Mouse (Mus musculus) cerebellum, postnatal 36 days (tissue): ENCODE data around the gene Tab1.

Source experiments
- DNase-seq, 2 experiments: peaks; one replicate each; pipeline ENCODE4 v3.0.0; 2021 to 2022; ENCODE audit warnings: mixed read lengths in 2 of 2

Gene Tab1

DNA sequence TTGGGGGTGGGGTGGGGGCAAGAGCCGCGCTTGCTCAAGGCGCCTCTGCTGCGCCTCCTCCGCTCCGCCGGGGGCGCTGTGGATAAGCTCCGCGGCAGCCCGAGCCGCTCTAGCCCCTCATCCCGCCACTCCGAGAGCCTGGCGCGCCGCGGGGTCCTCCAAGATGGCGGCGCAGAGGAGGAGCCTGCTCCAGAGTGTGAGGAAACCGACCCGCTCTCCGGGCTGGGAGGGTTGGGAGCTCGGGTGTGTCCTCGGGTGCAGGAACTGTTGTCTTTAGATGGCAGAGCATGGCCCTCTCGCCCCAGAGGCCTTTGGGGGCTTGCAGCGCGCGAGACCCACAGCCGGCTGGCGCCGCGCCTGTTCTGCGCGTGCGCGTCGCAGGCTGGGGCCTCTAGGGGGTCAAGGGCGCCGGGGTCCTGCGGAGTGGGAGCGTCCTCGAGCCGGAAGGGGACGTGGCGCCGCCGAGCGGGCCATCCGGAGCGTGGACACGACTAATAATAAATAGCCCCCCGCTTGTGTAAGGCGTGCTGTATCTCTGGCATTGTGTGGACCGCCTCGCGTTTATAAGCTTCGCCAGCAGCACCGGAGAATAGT is at the start of gene Tab1:
TSS of gene Tab1 (plus strand) at position 135 of the 594 bp plus-strand sequence.
- peak; percentile 91 to 93 for DNase-seq

DNA sequence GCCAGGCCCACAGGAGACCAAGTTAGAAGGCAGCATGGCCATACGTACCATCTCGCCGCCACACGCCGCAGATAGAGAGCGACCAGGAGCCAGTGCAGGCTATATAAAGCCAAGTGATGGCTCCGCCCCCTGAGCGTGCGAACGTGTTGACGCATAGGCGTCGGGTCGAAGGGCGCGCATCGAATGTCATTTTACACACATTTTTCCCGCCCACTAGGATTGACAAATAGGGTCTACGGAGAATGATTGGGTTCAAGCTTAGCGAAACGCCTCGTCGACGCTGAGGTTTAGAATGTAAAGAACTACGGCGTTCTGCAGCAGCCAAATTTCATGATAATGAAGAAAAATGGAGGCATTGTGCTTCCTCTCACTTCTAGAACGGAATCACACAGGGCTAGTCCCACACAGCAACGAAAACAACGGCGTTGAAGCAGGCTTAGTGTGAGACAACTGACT is 49.6 kb upstream of the Tab1 start:
- DNase-seq: peak; percentile 97 to 98

DNA sequence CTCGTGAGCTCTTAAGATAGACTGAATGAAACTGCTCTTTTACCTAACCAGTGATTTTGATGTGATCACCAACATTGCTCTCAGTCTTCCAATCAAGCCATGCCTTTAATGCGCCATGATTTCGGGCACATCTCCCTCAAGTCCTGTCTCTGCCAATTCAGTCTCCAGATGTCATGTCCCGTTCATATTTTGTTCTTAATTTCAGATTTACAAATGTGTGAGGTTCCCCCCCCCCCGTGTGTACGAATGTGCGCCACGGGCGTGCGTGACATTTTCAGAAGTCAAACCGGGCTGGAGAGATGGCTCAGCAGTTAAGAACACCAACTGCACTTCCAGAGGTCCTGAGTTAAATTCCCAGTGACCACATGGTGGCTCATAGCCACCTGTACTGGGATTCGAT is 49.2 kb upstream of the Tab1 start:
- DNase-seq: peak in 1 of 2 experiments; percentile 33

DNA sequence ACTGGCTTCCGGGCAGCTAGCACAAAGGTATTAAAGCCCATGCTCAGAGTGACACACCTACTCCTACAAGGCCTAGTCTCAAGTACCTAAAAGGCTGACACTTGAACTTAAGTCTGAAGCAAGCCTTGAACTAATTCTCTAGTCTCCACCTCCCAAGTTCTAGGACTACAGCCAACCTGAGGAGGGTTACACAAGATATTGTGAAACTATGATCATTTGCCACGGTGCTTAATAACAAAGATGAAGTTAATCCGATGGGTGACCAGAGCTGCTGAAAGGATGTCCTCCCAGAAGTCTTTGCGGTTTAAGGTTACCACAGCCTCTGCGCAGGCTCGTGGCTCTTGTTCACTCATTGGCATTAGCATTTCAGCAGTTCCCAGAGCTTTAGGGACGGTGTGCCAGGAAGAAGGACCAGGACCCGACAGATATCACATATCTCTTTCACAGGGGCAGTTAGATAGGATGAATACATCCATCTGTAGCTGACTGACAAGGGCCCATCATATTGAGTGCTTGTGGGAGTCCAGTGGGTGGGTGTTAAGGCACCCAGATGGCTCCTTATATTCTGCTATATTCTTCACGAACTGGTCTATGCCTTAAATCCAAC is 45.4 kb upstream of the Tab1 start:
- no peak for DNase-seq

DNA sequence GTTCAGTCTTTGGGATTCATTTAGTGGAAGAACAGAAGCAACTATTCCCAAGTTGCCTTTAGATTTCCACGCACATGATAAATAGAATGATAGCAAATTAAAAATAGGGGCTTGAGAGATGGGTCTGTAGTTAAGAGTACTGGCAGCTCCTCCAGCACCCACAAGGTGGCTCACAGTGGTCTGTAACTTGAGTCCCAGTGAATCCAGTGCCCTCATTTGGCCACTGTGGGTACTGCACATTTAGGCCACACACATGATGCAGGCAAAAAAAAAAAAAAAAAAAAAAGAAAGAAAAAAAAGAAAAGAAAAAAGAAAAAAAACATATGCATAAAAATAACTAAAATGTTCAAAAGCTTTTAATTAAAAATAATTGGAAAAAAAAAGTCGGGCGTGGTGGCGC is 44.3 kb upstream of the Tab1 start:
- peak; percentile 94 to 99 for DNase-seq

DNA sequence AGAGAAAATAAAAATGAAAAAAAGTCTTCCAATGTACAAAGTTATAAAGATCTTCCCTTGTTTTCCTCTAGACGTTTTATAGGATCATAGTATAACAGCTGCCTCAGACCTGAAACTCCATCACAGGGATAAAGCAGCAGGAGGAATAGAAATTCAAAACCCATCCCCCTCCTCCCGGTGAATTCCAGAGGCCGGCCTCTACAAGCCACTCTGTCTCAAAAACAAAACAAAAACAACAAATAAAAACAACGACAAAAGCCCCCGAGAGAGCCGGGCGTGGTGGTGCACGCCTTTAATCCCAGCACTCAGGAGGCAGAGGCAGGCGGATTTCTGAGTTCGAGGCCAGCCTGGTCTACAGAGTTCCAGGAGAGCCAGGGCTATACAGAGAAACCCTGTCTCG is 42.8 kb upstream of the Tab1 start:
- DNase-seq: peak in 1 of 2 experiments; percentile 7

DNA sequence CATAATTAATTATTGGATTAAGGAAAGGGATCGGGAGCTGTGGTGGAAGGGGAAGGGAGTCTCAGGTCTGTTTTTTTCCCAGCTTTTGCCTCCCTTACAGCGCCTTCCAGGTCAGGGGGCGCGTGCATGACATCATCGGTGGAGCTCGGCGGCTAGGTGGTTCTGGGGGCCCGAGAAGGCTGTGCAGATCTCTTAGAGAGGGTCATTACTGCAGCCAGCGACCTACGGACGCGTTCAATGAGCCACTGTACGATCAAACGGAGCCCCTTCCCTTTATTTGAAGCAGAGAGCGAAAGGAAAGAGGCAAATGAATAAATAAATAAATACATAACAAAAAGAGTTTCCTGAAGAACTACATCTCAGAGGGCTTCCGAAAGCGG is 42.2 kb upstream of the Tab1 start:
- peak; percentile 46 to 53 for DNase-seq

DNA sequence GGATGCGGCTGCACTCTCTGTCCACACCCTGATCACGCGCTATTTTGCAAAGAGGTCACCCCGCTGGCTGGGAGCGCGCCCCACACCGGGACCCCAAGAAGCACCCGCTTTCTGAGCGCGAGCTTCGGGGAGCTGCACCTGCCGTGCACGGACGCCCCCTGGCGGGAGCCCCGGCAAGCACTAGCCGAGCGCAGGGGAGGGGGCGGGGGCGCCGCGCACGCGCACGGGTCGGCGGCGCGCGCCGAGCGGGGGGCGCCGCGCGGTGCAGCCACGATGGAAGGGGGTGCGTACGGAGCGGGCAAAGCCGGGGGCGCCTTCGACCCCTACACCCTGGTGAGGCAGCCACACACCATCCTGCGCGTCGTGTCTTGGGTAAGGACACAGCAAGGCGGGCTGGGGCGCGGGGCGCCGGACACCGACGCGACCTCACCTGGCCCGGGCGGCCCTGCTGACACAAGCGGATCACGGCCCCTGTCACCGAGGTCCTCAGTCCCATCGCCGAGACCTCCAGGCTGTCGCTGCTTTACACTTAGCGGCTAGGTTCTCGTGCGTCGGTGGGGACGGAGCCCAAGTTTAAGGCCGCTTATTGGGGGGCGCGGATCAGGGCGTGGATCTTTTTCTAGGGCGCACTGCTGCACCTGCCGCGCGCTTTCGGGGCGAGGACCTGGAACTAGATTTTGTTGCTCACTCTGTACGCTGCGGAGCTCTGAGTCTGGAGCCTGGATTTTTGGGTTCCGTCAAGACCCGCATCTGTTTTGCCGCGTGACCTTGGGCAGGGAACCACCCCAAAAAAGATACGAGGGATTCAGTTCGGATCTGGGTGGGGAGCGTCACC is 41.6 kb upstream of the Tab1 start, which contains the start of the genes Syngr1 and Rpl3:
TSS of gene Syngr1 (plus strand) at position 214 of the 835 bp plus-strand sequence.
TSS of gene Rpl3 (minus strand) at position 748 of the 835 bp plus-strand sequence.
- peak; percentile 88 to 92 for DNase-seq

DNA sequence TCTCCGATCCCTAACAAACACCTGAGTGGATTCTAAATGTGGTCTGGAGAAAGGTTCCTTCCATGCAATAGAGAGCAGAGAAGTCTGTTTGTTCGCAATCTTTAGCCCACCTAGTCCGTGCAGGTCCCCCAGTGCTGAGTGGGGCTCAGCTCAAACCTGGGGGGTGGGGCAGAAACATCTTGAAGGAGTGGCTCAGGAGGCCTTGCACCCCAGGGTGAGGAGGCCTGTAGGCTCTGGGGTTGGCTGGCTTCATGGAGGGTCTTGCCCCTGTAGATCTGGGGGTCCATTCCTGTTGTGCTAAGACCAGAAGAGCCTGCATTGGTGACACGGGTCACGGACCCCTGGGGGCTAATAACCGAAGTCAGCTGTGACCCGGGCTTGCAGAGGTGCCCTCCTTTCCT is 40.9 kb upstream of the Tab1 start:
- peak; percentile 52 to 56 for DNase-seq

DNA sequence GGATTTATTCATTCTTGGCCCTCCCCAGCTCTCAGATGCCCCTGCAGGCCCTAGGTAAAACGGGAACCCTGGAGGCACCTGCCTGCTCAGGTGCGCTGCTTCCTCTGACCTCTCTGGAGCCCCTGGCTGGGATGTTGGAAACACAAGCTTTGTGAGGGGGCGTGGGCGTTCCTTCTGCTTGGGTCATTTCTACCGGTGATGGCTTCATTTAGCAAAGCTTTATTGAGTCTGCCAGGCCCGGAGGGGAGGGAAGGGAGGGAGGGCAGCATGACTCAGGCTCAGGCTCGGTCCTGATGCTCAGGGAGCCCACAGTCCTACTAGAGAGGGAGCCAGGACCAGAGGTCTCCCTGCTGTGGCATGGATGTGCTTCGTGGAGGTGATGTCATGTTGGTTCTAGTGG is 40.3 kb upstream of the Tab1 start:
- DNase-seq: peak; percentile 83

DNA sequence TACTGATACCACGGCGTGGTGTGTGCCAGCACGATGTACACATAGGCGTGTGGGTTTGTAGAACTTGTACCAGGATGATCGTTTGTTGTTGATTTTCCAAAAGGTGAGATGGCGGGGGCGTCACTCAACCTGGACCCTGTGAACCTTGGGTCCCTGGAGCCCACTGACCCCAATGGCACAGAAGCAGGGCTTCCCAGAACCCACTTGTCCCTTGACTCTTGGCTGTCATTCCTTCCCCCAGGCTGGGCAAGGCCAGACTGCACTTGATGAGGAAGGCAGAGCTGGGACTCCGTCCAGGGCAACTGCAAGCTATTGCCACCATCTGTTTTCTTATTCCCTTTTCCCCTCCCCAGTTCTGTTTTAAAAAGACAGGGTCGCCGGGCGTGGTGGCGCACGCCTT is 38.7 kb upstream of the Tab1 start:
- peak; percentile 85 for DNase-seq

DNA sequence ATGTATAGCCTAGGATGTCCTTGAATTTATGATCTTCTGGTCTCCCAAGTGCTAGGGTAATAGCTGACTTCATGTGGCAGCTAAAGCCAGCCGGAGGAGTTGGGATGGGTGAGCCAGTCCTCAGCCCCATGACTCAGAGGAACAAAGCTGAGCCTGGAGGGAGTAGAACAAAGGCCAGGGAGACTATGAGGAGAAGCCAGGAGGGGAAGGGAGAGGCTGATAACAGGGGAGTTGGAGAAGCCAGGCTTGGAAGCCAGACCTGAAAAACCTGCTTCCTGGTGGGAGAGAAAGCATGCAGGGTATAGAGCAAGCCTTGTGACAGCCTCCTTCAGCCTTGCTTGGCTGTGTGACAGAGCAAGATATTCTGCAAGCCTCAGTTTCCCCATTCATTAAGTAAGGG is 37.3 kb upstream of the Tab1 start:
- no peak for DNase-seq

DNA sequence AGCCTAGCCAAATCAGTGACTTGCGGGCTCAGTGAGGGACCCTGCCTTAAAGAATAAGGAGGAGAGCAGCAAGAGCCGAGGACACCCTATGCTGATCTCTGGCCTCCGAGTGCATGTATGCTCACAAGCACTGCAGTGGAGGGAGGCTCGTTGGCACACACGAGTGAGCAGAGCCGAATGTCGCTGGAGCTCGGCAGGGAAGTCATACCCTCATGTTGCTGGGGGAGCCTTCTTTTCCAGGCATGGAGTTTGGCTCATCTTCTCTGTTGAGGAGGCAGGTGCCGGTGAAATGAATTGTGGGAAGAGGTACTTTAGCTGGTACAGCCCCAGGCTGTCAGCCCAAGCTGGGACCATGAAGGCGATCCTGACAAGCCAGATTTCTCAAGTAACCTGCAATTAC is 36.5 kb upstream of the Tab1 start:
- peak in 1 of 2 experiments; percentile 32 for DNase-seq

DNA sequence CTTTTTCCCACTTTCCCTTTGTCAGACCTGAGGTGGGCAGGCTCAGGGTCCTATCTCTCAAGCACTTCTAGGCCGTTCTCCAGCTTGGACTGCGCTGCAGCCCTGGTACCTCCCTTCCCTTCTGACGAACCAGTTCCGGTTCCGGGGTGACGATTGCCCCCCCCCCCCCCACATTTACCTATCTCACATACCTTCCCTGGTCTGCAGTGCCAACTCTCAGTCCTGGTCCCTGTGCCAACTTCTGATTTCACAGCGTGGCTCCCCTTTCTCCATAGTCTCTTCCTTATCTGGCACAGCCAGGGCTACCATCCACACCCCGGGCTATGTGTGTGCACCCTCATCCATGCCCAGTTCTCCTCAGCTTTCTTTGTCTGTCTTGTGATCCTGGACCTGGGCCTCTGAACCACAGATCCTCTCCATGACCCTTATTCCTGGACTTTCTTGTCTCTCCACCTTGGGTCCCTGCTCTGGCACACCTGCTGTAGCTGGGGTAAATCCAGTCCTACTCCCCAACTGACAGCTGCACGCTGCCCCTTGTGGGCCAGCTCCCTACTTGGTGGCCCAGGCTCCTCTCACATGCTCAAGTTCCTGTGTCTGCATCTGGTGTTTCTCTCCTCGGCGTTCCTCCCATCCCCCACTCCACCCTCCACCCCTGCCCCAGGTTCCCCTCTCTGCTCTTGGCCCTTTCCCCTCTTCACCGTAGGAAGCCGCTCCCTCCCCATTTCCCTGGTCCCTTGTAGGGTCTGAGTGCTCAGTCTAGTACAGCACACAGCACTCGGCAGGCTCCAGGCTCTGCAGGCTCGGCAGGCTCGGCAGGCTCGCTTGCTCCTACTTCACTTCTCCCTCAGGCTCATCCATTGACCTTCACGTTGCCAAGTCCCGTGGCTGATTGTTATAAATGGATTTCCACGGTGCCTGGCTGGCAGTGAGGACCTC is 35.7 kb upstream of the Tab1 start:
- DNase-seq: peak in 1 of 2 experiments; percentile 19

DNA sequence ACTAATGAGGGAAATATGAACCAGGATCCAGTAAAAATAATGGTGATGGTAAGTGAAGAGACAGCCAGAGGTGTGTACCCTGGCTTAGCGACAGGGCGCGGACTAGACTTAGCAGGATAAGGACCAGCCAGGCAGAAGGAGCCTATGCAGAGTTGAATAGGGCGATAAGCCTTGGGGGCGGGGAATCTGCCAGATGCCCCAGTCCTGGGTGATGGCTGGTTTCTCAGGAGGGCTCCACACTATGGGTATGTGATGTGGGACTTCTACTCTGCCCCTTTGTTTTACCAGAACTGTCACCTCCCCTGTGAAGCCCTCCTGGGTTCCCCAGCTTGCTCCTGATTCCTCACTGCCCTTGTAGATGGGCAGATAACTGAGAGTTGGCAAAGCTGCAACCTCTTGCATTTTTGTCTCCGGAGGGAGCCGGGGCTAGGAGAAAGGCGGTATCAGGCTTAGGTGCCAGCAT is 34.9 kb upstream of the Tab1 start:
- DNase-seq: no peak

DNA sequence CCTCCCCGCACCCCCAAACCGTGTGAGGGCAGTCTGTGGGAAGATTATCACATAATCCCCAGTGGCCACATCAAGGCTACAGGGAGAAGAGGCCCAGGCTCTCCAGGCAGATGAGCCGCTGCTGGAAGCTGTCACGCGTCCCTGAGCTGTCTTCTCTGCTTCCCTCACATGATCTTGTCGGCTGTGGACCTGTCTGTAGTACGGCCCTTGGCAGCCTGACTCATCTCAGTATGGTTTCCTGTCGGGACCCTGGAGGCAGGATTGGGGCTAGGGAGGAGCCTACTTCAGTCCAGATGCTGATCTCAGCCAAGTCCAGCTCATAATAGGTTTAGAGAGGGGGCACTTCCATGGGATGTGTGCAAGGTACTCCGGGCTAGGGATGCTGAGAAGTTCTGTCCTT is 34.1 kb upstream of the Tab1 start:
- DNase-seq: no peak

DNA sequence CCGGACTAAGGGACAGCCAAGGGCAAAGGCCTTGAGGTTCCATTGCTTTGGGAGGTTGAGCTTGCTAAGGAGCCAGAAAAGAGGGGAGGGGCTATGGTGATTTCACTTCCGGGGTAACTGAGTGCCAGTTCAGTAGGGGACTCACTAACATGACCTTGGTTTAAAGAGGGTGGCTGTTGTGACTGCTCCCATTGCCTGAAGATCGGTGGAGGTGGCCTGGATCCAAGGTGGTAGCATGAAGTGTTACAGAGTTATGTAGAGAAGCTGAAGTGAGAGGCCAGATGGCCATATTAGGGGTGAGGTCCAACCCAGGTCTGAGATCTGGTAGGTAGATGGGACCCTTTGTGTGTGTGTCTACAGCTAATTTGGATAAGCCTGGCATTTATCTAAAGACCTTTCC is 33.5 kb upstream of the Tab1 start:
- DNase-seq: no peak

DNA sequence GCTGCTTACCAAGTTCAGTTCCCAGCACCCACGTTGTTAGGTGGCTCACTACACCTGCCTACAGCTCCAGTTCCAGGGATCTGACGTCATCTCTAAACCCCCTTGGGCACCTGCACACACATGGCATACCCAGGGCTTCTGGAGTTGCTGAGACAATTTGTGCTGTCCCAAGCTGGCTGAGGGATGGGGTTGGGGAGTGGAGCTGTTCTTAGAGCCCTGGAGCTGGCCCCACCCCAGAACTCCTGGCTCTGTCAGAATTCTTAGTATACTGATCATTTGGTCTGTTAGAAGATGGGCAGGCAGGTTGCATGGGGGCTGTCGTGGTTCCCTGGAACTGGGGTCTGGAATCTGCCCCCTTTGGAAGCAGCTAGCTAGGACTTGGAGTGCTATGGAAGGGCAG is 32.7 kb upstream of the Tab1 start:
- DNase-seq: no peak

DNA sequence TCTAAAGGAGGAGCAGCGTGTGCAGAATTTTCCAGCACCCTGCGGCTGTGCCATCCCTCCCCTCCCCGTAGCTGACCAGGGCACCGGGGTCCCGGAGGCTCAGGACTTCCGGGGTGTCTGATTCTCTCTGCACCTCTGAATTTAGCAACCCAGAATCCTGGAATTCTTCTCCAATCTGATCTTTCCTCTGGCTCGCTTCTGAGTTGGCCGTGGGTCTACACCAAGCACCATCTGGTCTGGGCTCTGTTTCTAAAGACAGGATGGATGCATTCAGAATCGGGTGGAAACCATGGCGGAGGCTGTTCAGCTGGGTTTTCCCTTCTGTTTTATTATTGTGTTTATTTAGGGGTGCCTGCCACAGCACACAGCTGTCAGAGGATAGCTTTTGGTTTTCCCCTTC is 32.1 kb upstream of the Tab1 start:
- DNase-seq: peak; percentile 68 to 75

DNA sequence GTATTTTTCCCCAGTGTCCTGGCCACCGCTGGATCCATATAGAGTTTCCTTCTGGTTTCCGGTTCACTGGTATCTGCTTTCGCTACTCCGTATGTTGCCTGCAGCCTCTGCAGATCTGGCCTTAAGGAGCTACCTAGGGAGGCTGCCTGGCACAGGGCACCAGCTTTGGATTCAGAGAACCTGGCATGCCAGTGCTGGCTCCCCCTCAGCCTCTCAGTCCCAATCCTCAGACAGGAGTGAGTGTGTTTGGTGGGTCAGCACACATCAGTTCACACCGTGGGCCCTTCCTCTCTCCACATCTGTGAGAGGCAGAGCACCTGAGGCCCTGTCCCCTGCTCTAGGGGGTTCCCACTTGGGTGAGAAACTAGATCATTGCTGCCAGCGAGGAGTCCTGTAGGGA is 31.4 kb upstream of the Tab1 start:
- peak in 1 of 2 experiments; percentile 55 for DNase-seq

DNA sequence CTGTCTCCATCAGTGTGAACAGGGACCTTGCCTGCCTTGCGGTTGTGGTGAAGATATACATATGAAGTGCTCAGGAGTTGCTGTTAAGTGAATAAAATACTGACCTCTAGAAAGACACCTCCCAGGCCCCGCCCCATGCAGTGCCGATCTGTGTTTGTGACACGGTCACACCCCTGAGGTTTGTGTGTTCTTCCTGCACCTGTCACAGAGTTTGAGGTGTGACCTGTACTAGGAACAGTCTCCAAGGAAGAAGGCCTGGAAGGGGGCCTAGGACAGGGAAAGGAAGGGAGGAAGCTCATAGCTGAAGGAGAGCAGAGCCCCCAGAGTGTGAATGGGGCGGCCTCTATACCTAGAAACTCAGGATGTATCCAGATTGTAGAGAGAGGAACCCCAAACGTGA is 30.4 kb upstream of the Tab1 start:
- peak in 1 of 2 experiments; percentile 37 for DNase-seq
